Mouse (Mus musculus): ENCODE measurements around the gene Gm1123.

The Gm1123 gene

DNA sequence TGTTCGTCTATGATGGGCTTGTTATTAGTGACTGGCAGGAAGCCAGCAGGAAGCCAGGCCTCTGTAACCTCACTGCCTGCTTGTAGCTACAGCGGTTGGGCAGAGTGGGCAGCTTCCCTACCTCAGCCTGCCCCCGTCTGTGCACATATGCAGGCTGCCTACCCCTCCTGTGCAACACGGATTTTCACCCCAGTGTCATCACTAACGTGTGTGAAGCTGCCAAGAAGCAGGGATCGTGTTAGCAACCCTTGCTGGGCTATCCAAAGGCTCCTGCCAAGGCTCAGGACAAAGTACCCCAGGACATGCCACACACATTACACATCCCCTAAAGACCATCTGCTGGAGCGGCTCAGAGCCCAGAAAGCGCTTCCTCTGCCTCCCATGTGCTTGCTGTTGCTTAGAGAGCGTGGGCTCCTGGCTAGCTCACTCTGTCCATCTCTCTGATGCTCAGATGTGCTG lies 35.6 kb downstream of the Gm1123 start:
- DNase-seq (ENCODE audit: low spot score): no peak

DNA sequence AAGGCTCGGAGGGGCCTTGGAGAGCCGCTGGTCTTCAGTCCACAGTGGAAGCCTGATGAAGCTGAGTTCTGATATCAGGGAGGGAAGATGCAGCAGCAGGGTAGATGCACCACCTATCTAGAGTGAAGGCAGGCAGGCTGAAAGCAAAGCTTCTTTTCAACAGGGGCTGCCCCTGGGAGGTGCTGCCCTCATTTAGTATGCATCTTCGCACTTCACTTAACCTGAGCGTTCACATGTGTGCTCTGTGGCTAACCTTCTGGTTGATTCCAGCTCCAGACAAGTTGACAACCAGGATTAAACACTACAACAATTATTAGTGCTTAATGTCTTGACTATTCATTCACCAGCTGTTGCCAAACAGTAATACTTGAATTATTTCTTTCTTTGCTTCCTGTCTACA lies 41.4 kb downstream of the Gm1123 start:
- DNase-seq (ENCODE audit: low spot score): no peak

DNA sequence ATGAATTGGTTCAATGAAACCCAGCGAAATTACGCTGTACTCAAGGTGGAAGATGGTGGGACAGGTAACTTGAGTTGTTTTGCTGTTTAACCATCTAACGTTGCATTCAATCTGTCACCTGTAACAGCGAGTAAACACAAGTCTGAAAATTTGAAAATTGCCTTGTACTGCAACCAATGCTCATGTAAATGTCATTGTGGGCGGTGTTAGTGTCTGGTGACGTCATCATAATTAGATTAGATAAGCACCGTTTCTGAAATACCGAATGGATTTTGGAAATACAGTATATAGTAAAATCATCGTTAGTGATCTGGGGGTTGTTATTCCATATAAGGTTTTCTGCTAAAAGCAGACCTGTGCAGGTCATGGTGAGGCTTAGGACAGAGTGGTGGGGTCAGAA lies 48.4 kb downstream of the Gm1123 start:
- DNase-seq (ENCODE audit: low spot score): no peak

DNA sequence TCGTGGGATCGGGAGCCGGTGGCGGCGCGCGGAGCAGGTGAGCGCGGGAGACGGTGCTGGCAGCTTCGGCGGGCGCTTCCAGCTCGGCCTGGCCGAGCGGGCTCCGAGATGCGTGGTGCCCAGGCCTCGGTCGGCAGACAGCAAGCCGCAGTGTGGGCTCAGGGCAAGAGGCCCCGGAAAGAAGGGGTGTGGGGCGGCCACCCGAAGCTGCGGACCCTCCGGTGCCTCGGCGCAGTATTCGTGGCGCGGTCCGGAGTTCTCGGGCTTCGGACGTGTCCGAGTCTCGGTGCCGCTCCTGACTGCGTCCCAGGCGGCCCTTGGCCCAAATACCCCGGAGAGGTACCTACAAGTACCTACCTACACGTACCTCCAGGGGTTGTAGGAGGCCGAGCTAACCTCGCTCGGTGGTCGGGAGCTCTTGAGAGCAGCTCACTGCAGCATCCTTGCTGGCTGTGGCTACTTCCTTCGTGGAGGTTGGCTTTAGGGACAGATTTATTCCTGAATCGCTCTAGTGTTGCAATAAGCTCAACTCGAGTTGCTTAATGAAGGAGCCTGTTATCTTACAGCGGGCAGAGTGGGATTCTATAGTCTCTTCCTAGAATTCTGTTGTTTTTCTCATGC lies 48.9 kb downstream of the Gm1123 start:
- DNase-seq (ENCODE audit: low spot score): no peak

DNA sequence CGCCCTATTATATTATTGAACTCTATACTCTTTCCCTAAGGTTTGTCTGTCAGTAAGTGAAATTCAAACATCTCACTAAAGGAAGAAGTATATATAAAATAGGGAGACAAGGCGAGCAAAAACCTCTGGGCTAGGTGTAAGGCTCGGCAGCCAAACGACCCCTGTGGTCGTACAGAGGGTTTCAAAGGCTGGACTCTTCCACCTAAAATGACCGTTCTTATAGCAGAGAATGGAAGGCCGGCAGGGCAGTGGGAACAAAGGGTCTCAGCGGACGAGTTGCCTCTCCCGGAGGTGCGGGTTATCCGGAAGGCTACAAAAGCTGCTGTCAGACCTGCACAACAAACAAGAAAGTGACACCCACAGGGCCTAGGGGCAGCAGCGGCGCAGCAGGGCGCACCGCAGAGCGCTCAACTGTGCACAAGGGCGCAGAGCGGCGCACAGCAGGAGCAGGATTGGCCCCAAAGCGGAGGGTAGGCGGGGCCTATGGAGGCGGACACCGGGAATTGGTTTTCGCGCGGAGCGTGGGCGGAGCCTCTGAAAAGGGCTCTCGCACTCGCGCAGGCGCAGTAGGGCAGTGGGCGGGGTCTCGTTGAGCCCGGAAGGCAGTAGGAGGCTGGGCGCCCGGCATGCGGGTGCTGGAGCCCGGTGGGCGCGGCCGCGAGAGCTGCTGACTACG lies 49.6 kb downstream of the Gm1123 start, which contains the start of gene Faim:
Gene Faim (plus strand): TSS at position 574 of the 676 bp plus-strand sequence.
- peak; percentile 100 for DNase-seq (ENCODE audit: low spot score)

DNA sequence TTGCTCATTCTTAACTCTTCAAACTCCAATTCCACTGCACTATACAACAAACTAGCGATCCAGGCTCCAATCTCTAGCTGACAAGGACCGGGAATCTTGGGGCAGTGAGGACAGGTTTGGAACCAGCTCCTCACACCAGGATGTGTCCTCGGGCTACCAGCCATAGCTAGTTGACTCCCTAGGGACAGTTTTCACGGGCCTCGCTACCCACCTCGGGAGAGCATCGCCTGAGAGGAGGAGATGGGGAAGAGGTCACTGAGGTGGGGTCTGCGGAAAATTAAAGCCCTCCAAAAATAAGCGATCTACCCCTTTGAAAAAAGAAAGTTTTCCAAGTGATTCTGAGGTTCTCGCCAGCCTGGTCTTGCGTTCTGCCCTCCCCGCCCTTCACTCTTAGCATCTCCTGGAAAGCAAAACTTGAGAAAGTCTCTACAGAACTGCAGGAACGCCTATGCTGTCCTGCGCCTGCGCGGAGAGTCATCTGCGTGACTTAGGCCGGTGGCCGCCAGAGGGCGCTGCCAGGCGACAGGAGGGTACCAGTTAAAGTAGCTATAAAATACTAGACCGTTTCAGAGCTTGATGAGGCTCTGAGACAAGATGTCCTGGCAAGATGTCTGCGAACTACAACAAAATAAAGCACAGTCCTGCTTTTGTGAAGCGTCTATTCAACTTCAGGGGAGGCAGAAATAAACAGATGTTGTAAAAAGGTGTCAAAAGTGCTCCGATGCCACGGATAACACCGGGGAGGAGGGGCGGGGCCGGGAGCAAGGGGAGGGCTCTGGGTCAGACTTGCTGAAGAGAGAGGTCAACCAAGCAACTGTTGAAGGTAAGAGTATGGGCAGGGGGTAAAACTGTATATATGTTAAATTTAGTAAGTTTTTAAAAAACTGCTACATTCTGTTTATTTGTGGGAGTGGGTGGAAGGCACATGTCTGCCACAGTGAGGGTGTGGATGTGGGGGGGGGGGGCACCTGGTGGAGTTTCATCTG lies 55.8 kb downstream of the Gm1123 start:
- DNase-seq (ENCODE audit: low spot score): peak; percentile 95

DNA sequence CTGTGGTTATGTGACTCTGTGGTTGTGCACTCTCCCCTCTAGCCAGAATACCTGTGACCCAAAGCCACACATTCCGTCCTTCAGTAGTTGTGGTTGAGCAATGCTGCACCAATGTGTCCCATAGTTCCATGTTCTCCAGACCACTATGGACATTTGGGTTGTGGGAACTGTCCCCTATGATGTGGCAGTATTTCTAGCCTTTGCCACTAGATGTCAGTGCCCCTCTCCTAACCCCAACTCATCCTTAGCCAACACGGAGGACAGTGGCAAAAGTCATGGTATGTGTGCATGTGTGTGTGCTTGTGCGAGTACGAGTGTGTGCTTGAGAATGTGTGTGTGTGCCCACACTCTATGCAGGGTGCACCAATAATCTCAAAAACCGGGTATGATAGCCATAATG lies 59.0 kb downstream of the Gm1123 start:
- no peak for DNase-seq (ENCODE audit: low spot score)

DNA sequence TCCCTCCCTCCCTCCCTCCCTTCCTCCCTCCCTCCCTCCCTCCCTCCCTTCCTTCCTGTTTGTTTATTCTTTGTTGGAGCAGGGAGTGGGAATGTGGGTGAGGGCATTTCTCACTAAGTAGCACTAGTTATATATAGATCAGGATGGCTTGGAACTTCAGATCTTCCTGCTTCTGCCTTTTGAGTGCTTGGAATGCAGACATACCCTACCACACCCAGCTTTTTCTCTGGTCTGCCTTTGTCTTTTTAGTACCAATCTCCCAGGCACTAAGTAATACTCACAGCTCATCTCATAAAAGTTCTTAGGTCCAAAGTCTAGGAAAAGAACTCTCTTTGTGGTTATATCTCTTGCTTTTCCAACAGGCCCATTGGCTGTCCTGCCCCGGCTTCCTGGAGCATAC lies 59.4 kb downstream of the Gm1123 start:
- DNase-seq (ENCODE audit: low spot score): no peak

DNA sequence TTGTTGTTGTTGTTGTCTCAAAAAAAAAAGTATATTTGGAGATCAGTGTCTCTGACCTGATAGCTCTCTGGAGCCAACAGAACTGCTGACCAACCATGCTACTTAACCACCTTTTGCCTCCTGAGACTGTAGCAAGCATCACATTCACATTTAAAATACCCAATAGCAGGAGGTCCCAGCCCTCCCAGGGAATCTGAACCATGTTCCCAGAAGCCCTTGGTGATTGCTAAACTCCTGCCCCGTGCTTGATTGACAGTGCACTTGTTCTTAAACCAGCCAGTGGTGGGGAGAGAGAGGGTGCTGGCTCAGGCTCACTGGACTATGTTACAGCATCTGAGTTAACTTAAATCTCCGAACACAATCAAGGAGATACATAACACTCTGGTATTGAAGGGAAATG lies 60.6 kb downstream of the Gm1123 start:
- no peak for DNase-seq (ENCODE audit: low spot score)

DNA sequence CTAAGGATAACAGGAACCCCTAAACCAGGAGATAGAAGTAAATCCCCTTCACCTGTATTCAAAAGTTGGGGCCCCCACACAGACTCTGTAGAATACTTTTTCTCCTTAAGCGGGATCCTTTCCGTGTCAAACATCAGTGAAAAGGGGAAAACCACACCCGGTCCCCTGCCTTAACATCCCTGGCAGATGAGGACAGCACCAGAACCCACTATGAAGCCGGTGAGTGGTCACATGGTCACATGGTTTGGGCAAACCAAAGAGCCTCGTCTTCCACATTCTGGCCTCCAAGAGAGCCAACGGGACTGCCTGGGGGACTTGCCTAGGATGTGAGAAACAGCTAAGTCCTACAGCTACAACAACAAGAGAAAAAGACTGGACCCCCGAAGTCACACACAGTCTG lies 62.0 kb downstream of the Gm1123 start:
- no peak for DNase-seq (ENCODE audit: low spot score)

DNA sequence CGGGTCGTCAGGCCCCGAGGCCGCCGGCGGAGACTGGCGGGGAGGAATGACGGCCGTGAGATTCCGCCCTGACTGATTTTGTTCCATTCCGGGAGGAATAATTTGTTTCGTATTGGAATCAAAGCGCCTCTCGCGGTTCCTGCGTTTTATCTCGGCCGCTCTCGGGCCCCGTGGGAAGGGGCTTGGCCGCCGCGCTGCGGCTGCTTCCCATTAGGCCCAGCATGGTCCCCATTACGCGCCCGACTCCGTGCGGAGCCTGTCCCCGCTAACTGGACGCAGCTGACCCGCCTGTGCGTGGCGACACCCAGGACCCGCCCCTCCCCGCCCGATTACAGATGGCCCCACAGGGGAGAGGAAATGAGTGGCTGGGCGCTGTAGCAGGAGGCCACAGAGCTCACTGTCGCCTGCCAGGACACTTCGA lies 62.4 kb downstream of the Gm1123 start:
- DNase-seq (ENCODE audit: low spot score): no peak

DNA sequence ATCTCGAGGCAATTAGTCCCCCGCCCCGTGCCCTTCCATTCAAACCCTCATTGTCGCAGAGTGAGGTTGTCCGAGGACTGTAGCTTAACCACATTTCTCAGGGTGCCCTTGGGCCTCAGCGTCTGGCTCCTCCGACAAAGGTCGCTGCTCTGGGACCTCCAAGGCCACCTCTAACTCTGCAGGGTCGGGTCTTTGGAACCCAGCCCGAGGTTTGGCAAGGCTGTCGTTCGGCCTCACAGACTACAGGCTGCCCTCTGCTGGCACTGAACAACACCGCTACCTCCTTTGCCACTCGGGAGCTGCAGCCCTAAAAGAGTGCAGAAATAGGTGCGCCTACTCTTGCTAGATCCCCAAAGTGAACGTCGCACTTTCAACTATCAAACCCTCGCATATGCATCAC lies 70.4 kb downstream of the Gm1123 start:
- DNase-seq (ENCODE audit: low spot score): peak; percentile 79

DNA sequence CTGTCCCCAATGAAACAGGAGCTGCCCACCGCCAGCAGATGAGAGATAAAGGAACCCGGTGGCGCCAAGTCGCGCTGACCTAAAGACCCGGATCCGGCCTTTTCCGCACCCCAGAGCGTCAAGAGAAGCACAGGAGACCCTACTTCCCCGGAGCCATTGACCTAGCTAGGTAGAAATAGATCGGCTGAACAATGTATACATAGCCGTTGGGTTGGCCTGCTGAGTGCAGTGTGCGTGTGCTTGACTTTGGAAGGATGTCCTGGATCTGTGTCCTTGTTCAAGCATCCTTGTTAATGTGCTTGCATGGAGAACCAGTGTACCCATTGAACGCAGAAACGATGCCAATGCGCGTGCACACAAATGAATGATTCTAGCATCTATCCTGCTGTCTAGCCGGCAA lies 71.9 kb downstream of the Gm1123 start:
- DNase-seq (ENCODE audit: low spot score): no peak

DNA sequence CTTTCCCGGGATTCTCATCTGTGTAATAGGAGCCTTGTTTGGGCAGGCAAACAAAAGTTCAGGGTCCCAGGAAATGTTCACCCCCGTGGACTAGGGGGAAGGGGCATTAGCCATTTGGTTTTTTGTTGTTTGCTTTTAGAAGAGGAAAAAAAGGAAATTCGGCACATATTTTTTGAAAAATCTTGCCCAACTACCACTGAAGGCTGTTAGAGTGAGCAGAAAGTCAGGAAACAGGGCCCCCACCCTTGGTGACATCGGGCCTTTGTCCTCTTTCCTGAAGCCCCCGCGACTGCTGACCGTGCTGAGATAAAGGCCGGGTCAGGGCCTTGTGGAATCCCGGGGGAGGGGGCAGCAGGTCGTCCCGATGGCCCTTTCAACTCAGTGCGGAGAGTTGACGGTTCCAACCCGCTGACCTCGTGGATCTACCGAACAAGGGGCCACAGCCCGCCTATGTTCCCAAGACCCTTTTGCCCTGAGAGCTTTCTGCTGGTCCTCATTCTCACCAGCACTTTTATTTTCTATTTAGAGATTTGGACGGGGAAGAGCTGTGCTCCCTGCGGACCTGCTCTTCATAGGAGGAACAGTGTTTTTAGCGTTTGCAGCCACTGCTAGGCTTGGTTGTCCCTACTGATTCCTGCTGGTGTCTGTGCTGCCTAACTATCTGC lies 72.9 kb downstream of the Gm1123 start:
- no peak for DNase-seq (ENCODE audit: low spot score)

DNA sequence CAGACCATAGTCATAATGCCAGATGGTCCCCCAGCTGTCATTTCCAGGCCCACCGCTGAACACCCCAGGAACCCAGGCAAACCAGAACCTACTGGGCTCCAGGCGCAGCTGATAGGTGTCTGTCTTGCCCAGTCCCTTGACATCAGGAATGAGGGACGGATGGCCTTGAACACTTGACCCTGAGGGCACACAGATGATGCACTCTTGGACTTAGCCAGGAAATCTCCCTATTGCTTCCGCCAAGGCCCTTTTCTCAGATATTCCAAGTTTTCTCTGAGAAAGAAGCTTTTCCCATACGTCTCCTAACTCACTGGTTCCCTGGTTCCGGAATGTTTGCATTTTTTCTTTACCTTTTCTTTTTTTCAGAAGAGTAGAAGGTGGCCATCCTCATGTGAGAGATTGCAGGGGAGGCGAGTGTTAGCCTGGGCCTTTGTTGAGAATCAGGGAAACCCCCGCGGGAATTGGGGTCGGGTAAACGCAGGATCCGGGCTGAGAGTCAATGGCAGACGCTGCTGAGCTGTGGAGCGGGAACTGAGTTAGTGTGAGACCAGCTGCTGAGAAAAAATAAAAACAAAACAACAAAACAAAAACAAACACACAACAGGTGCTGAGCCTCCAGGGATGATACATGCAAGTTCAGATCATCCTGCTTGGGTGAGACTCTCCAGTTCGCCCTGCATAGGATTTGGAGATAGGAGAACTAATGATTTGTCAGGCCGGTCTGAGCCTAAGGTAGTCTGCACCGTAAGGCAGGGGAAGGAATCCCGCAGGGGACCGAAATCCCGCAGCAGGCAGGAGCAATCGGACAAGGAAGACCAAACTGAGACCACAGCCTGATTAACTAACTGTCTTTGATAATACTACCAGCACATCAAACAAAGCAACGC lies 73.7 kb downstream of the Gm1123 start:
- DNase-seq (ENCODE audit: low spot score): no peak

DNA sequence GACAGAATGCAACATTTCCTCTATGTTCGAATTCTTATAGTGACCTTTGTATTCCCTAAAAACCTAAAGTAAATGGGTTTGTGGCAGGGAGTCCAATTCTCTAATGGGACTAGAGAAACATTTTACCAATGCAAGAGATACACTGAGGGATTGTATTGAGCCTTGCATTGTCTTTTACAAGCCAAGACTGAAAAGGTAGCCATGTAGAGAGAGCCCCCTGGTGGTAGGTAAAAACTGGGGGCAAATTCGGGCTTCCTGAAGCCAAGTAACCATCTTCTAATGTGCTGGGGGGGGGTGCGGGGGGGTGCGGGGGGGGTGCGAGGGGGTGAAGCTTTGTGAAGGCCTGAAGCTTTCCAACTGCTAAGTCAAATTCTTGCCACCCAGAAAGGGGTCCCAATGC lies 75.2 kb downstream of the Gm1123 start:
- no peak for DNase-seq (ENCODE audit: low spot score)

DNA sequence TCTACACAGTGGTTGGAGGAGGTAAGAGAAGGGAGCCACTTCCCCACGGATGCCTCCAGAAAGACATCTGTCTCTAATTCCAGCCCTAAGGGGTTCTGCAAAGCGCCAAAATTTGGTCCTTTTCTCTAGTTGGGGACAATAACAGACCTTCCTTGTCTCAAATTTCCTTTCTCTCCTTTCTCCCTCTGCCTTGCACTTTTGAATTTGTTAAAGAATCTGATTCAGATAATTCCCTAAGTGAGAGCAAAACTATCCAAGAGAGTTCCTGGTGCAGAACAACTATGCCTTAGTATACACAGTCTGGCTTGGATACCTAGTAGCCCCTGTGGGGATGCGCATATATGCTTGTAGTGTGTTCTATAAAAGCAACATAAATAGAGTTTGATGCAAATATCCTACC lies 75.7 kb downstream of the Gm1123 start:
- no peak for DNase-seq (ENCODE audit: low spot score)

DNA sequence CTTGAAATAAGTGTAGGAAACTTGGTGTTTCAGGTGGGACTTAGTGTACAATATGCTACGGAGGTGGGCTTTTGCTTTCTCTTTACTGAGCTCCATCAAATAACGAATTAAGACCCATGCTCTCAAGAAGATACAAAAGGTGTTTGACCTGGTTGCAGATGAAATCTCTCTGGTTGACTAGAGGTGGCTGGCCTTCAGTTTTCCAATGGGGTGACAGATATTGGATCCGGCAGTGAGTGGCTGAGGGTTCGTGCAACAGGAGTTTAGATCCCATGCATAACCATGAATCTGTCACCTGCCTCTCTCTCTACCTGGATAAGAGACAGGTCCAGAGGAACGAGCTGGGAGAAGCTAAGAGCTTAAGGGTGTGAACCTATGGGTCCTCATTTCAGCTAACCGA lies 76.9 kb downstream of the Gm1123 start:
- no peak for DNase-seq (ENCODE audit: low spot score)

DNA sequence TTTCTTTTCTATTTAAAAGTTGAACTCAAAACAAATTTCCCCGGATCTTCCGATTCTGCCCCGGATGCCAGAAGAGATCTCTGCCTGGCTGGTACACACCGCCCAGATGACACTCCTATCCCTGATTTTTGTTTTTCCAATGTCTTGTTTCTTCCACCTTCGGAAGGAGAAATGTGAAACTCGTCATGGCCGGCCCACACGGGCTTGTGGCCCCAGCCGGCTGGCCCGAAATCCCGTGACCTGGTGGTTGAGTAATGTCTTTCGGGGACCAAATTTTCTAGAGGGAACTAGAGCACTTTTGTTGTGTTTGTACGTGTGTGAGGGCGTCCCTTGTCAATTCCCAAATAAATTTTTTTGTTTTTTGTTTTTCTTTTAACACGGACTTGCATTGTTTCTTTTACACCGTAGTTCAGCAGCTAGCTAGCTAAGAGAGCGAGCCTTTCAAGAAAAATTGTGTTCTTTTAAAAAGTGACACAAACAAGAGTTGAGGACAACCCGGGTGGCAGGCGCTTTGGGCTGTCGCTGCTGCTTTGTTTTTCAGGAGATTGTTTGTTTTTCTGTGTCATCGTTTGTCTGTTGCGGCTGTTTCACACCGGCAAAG lies 77.7 kb downstream of the Gm1123 start:
- no peak for DNase-seq (ENCODE audit: low spot score)
